Mouse (Mus musculus) hindbrain, postnatal 0 days (tissue): ENCODE results near the gene Dcst1. TPM values are rescaled to one million over a fixed set of nuclear protein-coding genes. Genes with fewer than 3 reads are reported as not detected.

Experiments used
- ATAC-seq: fragments of 200-750 bp; cut with Nextera tagmentation; 2 replicates; pipeline ENCODE4 v1.8.0; 2017; ENCODE audit warnings: mild to moderate bottlenecking, moderate TSS enrichment, moderate library complexity
- DNase-seq: peaks from one replicate; pipeline ENCODE4 v3.0.0-alpha.2; 2015; ENCODE audit warnings: low spot score
- H3K27ac ChIP-seq: fragments of 300-500 bp; sonication (generic); 2 replicates; pipeline ENCODE4 v1.5.1; 2014; ENCODE audit warnings: mild to moderate bottlenecking
- H3K27me3 ChIP-seq: fragments of 300-500 bp; sonication (generic); 2 replicates; pipeline ENCODE4 v1.6.1; 2014; ENCODE audit warnings: low read length, mixed read lengths; ENCODE audit not compliant: insufficient read depth
- H3K36me3 ChIP-seq: fragments of 300-500 bp; sonication (generic); 2 replicates; pipeline ENCODE4 v1.6.1; 2014; ENCODE audit warnings: low read length, mixed read lengths; ENCODE audit not compliant: insufficient read depth
- H3K4me1 ChIP-seq: fragments of 300-500 bp; sonication (generic); 2 replicates; pipeline ENCODE4 v1.6.1; 2014; ENCODE audit warnings: antibody characterized with exemption, low read length, mixed read lengths; ENCODE audit not compliant: insufficient read depth
- H3K4me2 ChIP-seq: fragments of 300-500 bp; sonication (generic); 2 replicates; pipeline ENCODE4 v1.6.1; 2014; ENCODE audit warnings: low read depth, mild to moderate bottlenecking, low read length, moderate library complexity, mixed read lengths
- H3K4me3 ChIP-seq: fragments of 300-500 bp; sonication (generic); 2 replicates; pipeline ENCODE4 v1.5.1; 2014; ENCODE audit warnings: low read length
- H3K9ac ChIP-seq: fragments of 300-500 bp; sonication (generic); replicated peaks from 2 replicates; pipeline ENCODE4 v1.6.1; 2014; ENCODE audit warnings: mild to moderate bottlenecking, low read length, moderate library complexity, mixed read lengths
- H3K9me3 ChIP-seq: fragments of 300-500 bp; sonication (generic); 2 replicates; pipeline ENCODE4 v1.6.1; 2016; ENCODE audit warnings: low read length, mixed read lengths
- CTCF ChIP-seq: IDR thresholded peaks from 2 replicates; pipeline ENCODE4 v1.5.1; 2016; ENCODE audit warnings: antibody characterized with exemption, control low read depth, low read depth
- WGBS: fragments of 180-500 bp; shearing (Covaris S2); extraction: QIAGEN DNeasy Blood & Tissue Kit; methylation state at CpG from one replicate; pipeline ENCODE4 v1.1.7; 2014; 5-methylcytosine and 5-hydroxymethylcytosine counted together
- polyA plus RNA-seq: library from polyadenylated mRNA; unstranded; fragments of >200 nt; fragmentation: Nextera tagmentation; extraction: Ambion mirVana; gene quantifications from 2 replicates; pipeline ENCODE4 v1.2.1, GENCODE M21; 2015
- total RNA-seq: library from RNA; depleted of rRNA; stranded (reverse); fragments of >200 nt; gene quantifications from 2 replicates; pipeline ENCODE4 v1.2.3, GENCODE M21; 2014

Gene Dcst1
- total and polyA plus RNA-seq, 2 experiments from 2014 or later: 0.05 to 1.1 TPM

- peak; percentile 95 for TF ChIP-seq CTCF
- Histone ChIP-seq H3K27me3 (no peaks in the 10 kb centered on the region), H3K4me3 (no peak overlapping the region), H3K4me2 (peak overlapping the region; percentile 49), H3K27ac (peak overlapping the region; percentile 32; the same call in 1 of the 2 replicates), H3K4me1 (peaks cover 13% of the 10 kb centered on the region), H3K36me3 (no peaks in the 10 kb centered on the region), H3K9ac (no peak overlapping the region), H3K9me3 (no peaks in the 10 kb centered on the region)
- 0% methylated on average over 4 of the region's 4 CpGs for WGBS
- ATAC-seq (peak; percentile 13), DNase-seq (peak; percentile 91)
Observed at GRCm38 (mm10) chr3:89316833-89317232, 48.2 kb downstream of the Dcst1 start.

GRCm38 (mm10) chr3:89315930-89316831 is 48.9 kb downstream of the Dcst1 start:
- peaks cover 13% of the 10 kb centered on the region for H3K4me1 ChIP-seq
- no peak overlapping the region for H3K27ac ChIP-seq
- no peak for TF ChIP-seq CTCF
- H3K9me3 ChIP-seq: no peaks in the 10 kb centered on the region
- DNase-seq (no peak), ATAC-seq (no peak)
- no peaks in the 10 kb centered on the region for H3K27me3 ChIP-seq
- no peaks in the 10 kb centered on the region for H3K36me3 ChIP-seq
- H3K9ac ChIP-seq: no peak overlapping the region
- WGBS: 8% methylated on average over 40 of the region's 40 CpGs
- H3K4me2 ChIP-seq: peak overlapping the region; percentile 49
- H3K4me3 ChIP-seq: peak overlapping the region; percentile 16

GRCm38 (mm10) chr3:89315195-89315929 is 49.7 kb downstream of the Dcst1 start:
- Histone ChIP-seq H3K4me1 (peaks cover 13% of the 10 kb centered on the region), H3K27me3 (no peaks in the 10 kb centered on the region), H3K27ac (no peak overlapping the region), H3K4me2 (peak overlapping the region; percentile 49), H3K9ac (peak overlapping the region; percentile 37), H3K9me3 (no peaks in the 10 kb centered on the region), H3K4me3 (peak overlapping the region; percentile 20), H3K36me3 (no peaks in the 10 kb centered on the region)
- ATAC-seq: peak; percentile 10; the same call in 1 of the 2 replicates
- WGBS: 6% methylated on average over 24 of the region's 26 CpGs
- TF ChIP-seq CTCF: peak; percentile 92
- peak; percentile 87 for DNase-seq

GRCm38 (mm10) chr3:89314791-89315190 is 50.3 kb downstream of the Dcst1 start:
- Histone ChIP-seq H3K27ac (no peak overlapping the region), H3K4me2 (peak overlapping the region; percentile 49), H3K27me3 (no peaks in the 10 kb centered on the region), H3K36me3 (no peaks in the 10 kb centered on the region), H3K9ac (peak overlapping the region; percentile 37), H3K4me3 (peak overlapping the region; percentile 20; the same call in 1 of the 2 replicates), H3K9me3 (no peaks in the 10 kb centered on the region), H3K4me1 (peaks cover 13% of the 10 kb centered on the region)
- DNase-seq (no peak), ATAC-seq (no peak)
- TF ChIP-seq CTCF: no peak
- 35% methylated on average over 2 of the region's 2 CpGs for WGBS

GRCm38 (mm10) chr3:89314340-89314739 is 50.7 kb downstream of the Dcst1 start:
- H3K27ac ChIP-seq: no peak overlapping the region
- H3K9me3 ChIP-seq: no peaks in the 10 kb centered on the region
- ATAC-seq (no peak), DNase-seq (no peak)
- no peak overlapping the region for H3K4me3 ChIP-seq
- no peaks in the 10 kb centered on the region for H3K27me3 ChIP-seq
- no peak for TF ChIP-seq CTCF
- peaks cover 13% of the 10 kb centered on the region for H3K4me1 ChIP-seq
- no peak overlapping the region for H3K9ac ChIP-seq
- 66% methylated on average over 5 of the region's 5 CpGs for WGBS
- no peak overlapping the region for H3K4me2 ChIP-seq
- no peaks in the 10 kb centered on the region for H3K36me3 ChIP-seq

GRCm38 (mm10) chr3:89308089-89308488 is 57.0 kb downstream of the Dcst1 start:
- H3K36me3 ChIP-seq: no peaks in the 10 kb centered on the region
- WGBS: under 1% methylated on average over 9 of the region's 9 CpGs
- TF ChIP-seq CTCF: peak; percentile 93
- ATAC-seq (peak; percentile 88), DNase-seq (peak; percentile 85)
- H3K4me1 ChIP-seq: no peaks in the 10 kb centered on the region
- H3K9me3 ChIP-seq: no peaks in the 10 kb centered on the region
- H3K4me3 ChIP-seq: no peak overlapping the region
- H3K9ac ChIP-seq: no peak overlapping the region
- no peaks in the 10 kb centered on the region for H3K27me3 ChIP-seq
- H3K27ac ChIP-seq: no peak overlapping the region
- H3K4me2 ChIP-seq: no peak overlapping the region
